9 mouse cellular contexts compared by ENCODE assay signal in genomic region chr12:109314850-109315249, GRCm38 (mm10).
DNase-seq lines count a peak whose midpoint lies in the region; ATAC-seq and TF ChIP-seq lines count a peak whose summit lies in the region.
"Had no signal": no experiment of that assay in that cellular context is flagged by ENCODE, and none has a peak within 500 bp of the region (broad histone marks: within the 10 kb centered on the region; RNA-seq: fewer than 3 reads in every experiment).

No protein-coding gene starts in this region.

- no peaks in the 10 kb centered on the region for H3K4me1 ChIP-seq in hindbrain, postnatal 0 days (ENCODE audit: insufficient read depth, low read length)
- no peaks in the 10 kb centered on the region for H3K4me1 ChIP-seq in hindbrain, embryonic 13.5 days (replicated peaks)
- no peaks in the 10 kb centered on the region for H3K4me1 ChIP-seq in thymus, adult 2 months (replicated peaks; ENCODE audit: control insufficient read depth, insufficient read depth, low read length)
- H3K4me1 ChIP-seq in embryonic facial prominence, embryonic 14.5 days (ENCODE audit: control insufficient read depth, insufficient read depth, low read length), result no peaks in the 10 kb centered on the region
- H3K4me1 ChIP-seq: embryonic facial prominence, embryonic 15.5 days had no signal

- DNase-seq in hindbrain, postnatal 0 days (ENCODE audit: low spot score), result no peak
- peak; percentile 12 for DNase-seq in thymus, postnatal 4 days
- DNase-seq in thymus, adult 2 months, result no peak
- DNase-seq in embryonic facial prominence, embryonic 14.5 days (ENCODE audit: low spot score), result peak; percentile 1
- DNase-seq in frontal cortex, postnatal 14 days (ENCODE audit: low spot score in 2 of 2), result no peak
- DNase-seq in cerebellum, postnatal 14 days, result no peak
- DNase-seq in layer of hippocampus, postnatal 25 days (ENCODE audit: extremely low spot score in 1 of 2, low spot score in 1 of 2), result no peak

- H3K36me3 ChIP-seq in hindbrain, postnatal 0 days (ENCODE audit: insufficient read depth, low read length), result no peaks in the 10 kb centered on the region
- H3K36me3 ChIP-seq in hindbrain, embryonic 13.5 days, result no peaks in the 10 kb centered on the region
- no peaks in the 10 kb centered on the region for H3K36me3 ChIP-seq in thymus, adult 2 months (ENCODE audit: control insufficient read depth, insufficient read depth, low read length)
- no peaks in the 10 kb centered on the region for H3K36me3 ChIP-seq in embryonic facial prominence, embryonic 14.5 days (ENCODE audit: control insufficient read depth, insufficient read depth, low read length)
- H3K36me3 ChIP-seq: embryonic facial prominence, embryonic 15.5 days had no signal

- TF ChIP-seq POLR2A in thymus, adult 2 months (IDR thresholded peaks at IDR 0.05; ENCODE audit: control insufficient read depth, extremely low read depth, insufficient read depth, low read length, poor library complexity), result no peak

- ATAC-seq in hindbrain, postnatal 0 days, result no peak
- ATAC-seq in hindbrain, embryonic 13.5 days (ENCODE audit: low FRiP score), result no peak
- no peak for ATAC-seq in embryonic facial prominence, embryonic 14.5 days (ENCODE audit: low read depth)

- H3K4me3 ChIP-seq in hindbrain, postnatal 0 days (ENCODE audit: low read length), result no peak overlapping the region
- no peak overlapping the region for H3K4me3 ChIP-seq in hindbrain, embryonic 13.5 days
- H3K4me3 ChIP-seq in thymus, adult 2 months (ENCODE audit: control insufficient read depth, insufficient read depth, low read length), result no peak overlapping the region
- no peak overlapping the region for H3K4me3 ChIP-seq in embryonic facial prominence, embryonic 14.5 days (ENCODE audit: low read depth, low read length)
- H3K4me3 ChIP-seq: embryonic facial prominence, embryonic 15.5 days had no signal

- H3K4me2 ChIP-seq in hindbrain, postnatal 0 days (ENCODE audit: low read depth, low read length), result no peak overlapping the region
- no peak overlapping the region for H3K4me2 ChIP-seq in hindbrain, embryonic 13.5 days
- H3K4me2 ChIP-seq in embryonic facial prominence, embryonic 14.5 days (ENCODE audit: low read depth, low read length), result no peak overlapping the region
- H3K4me2 ChIP-seq: embryonic facial prominence, embryonic 15.5 days had no signal

- 26% methylated on average over 6 of the region's 6 CpGs for WGBS in hindbrain, postnatal 0 days
- WGBS in hindbrain, embryonic 13.5 days, result 24% methylated on average over 6 of the region's 6 CpGs
- WGBS in thymus, adult 2 months, result 32% methylated on average over 6 of the region's 6 CpGs
- 23% methylated on average over 6 of the region's 6 CpGs for WGBS in embryonic facial prominence, embryonic 14.5 days

- no peak overlapping the region for H3K9ac ChIP-seq in hindbrain, postnatal 0 days (replicated peaks; ENCODE audit: low read length)
- H3K9ac ChIP-seq in hindbrain, embryonic 13.5 days, result no peak overlapping the region
- H3K9ac ChIP-seq in embryonic facial prominence, embryonic 14.5 days (ENCODE audit: low read depth, low read length), result no peak overlapping the region
- H3K9ac ChIP-seq: embryonic facial prominence, embryonic 15.5 days had no signal

- no peaks in the 10 kb centered on the region for H3K9me3 ChIP-seq in hindbrain, postnatal 0 days (ENCODE audit: low read length)
- peaks cover 11% of the 10 kb centered on the region; the same call in 1 of the 2 replicates for H3K9me3 ChIP-seq in hindbrain, embryonic 13.5 days
- peaks cover 6% of the 10 kb centered on the region for H3K9me3 ChIP-seq in embryonic facial prominence, embryonic 14.5 days (ENCODE audit: control insufficient read depth, low read length)
- H3K9me3 ChIP-seq: embryonic facial prominence, embryonic 15.5 days had no signal

- no peaks in the 10 kb centered on the region for H3K27me3 ChIP-seq in hindbrain, postnatal 0 days (ENCODE audit: insufficient read depth, low read length)
- no peaks in the 10 kb centered on the region for H3K27me3 ChIP-seq in hindbrain, embryonic 13.5 days
- H3K27me3 ChIP-seq in thymus, adult 2 months (ENCODE audit: control insufficient read depth, insufficient read depth, low read length), result no peaks in the 10 kb centered on the region
- H3K27me3 ChIP-seq in embryonic facial prominence, embryonic 14.5 days (replicated peaks; ENCODE audit: control insufficient read depth, insufficient read depth, low read length), result no peaks in the 10 kb centered on the region
- H3K27me3 ChIP-seq: embryonic facial prominence, embryonic 15.5 days had no signal

- no peak overlapping the region for H3K27ac ChIP-seq in hindbrain, postnatal 0 days
- H3K27ac ChIP-seq in hindbrain, embryonic 13.5 days, result no peak overlapping the region
- H3K27ac ChIP-seq in thymus, adult 2 months (ENCODE audit: control insufficient read depth, insufficient read depth, low read length), result no peak overlapping the region
- no peak overlapping the region for H3K27ac ChIP-seq in embryonic facial prominence, embryonic 14.5 days (replicated peaks; ENCODE audit: low read depth, low read length)
- H3K27ac ChIP-seq: embryonic facial prominence, embryonic 15.5 days had no signal

- TF ChIP-seq CTCF in hindbrain, postnatal 0 days (IDR thresholded peaks at IDR 0.05; ENCODE audit: low read depth), result peak; percentile 19; the same call in 1 of the 2 replicates
- no peak for TF ChIP-seq CTCF in thymus, adult 2 months (IDR thresholded peaks at IDR 0.05; ENCODE audit: borderline replicate concordance, control insufficient read depth, extremely low read depth, insufficient read depth, low read length, poor library complexity)

Comparison
In these comparisons a context has a peak if more than half of its experiments do, and no peak if none do; other contexts are left out.
1. DNase-seq: peak in thymus, postnatal 4 days (single experiment) and embryonic facial prominence, embryonic 14.5 days (single experiment); none in hindbrain, postnatal 0 days (single experiment), thymus, adult 2 months (single experiment), frontal cortex, postnatal 14 days (0 of 2), cerebellum, postnatal 14 days (0 of 2) and layer of hippocampus, postnatal 25 days (0 of 2).